Mouse (Mus musculus) megakaryocyte, embryonic 14.5 days (primary cell): Measurements from ENCODE around the gene Zdhhc24. TPM values are rescaled to one million over a fixed set of nuclear protein-coding genes. Genes with fewer than 3 reads are reported as not detected.

Source experiments
- H3K27me3 ChIP-seq: replicated peaks from 2 replicates; pipeline ENCODE3; 2012; ENCODE audit warnings: inconsistent platforms
- H3K36me3 ChIP-seq: replicated peaks from 2 replicates; pipeline ENCODE3; 2012; ENCODE audit warnings: low read length, inconsistent platforms, mixed read lengths
- H3K4me1 ChIP-seq: 2 replicates; pipeline ENCODE4 v1.6.1; 2012; ENCODE audit warnings: inconsistent platforms
- H3K4me3 ChIP-seq: replicated peaks from 2 replicates; pipeline ENCODE3; 2012; ENCODE audit warnings: moderate library complexity, mild to moderate bottlenecking, inconsistent platforms
- H3K9me3 ChIP-seq: 2 replicates; pipeline ENCODE4 v1.6.1; 2012; ENCODE audit warnings: inconsistent platforms
- FLI1 ChIP-seq: IDR thresholded peaks from 2 replicates; pipeline ENCODE4 v1.6.1; 2012; ENCODE audit warnings: low read length, inconsistent platforms, mixed read lengths
- GATA1 ChIP-seq: IDR thresholded peaks from 3 replicates; pipeline ENCODE4 v1.6.1; 2012; ENCODE audit warnings: mixed read lengths, low read length, inconsistent platforms, borderline replicate concordance
- polyA plus RNA-seq: library from polyadenylated mRNA; stranded (reverse); fragments of >175 nt; gene quantifications from 2 replicates; pipeline ENCODE4 v1.2.3, GENCODE M21; 2012; ENCODE audit warnings: low replicate concordance; ENCODE audit not compliant: insufficient read depth

Gene Zdhhc24
- polyA plus RNA-seq: 1.7 and 9.4 TPM in 2 replicates

- H3K4me1 ChIP-seq: peaks cover 54% of the 10 kb centered on the region
These were observed at the start of gene Zdhhc24 for GRCm38 (mm10) chr19:4878405-4879323. Zdhhc24 (plus strand) TSS chr19:4878668.

GRCm38 (mm10) chr19:4829156-4829555 lies 49.3 kb upstream of the Zdhhc24 start:
- peaks cover 89% of the 10 kb centered on the region for H3K36me3 ChIP-seq
- no peak overlapping the region for H3K4me3 ChIP-seq
- H3K9me3 ChIP-seq: no peaks in the 10 kb centered on the region
- peaks cover 12% of the 10 kb centered on the region for H3K4me1 ChIP-seq
- TF ChIP-seq GATA1 (no peak), FLI1 (no peak)
- no peaks in the 10 kb centered on the region for H3K27me3 ChIP-seq

More at GRCm38 (mm10) chr19:4878405-4879323, at the start of gene Zdhhc24:
- H3K9me3 ChIP-seq: no peaks in the 10 kb centered on the region
- peak within 1 kb of the TSS; percentile 99 for H3K4me3 ChIP-seq
- peaks cover 38% of the 10 kb centered on the region for H3K36me3 ChIP-seq
- H3K27me3 ChIP-seq: peaks cover 22% of the 10 kb centered on the region
- TF ChIP-seq GATA1: 0 out of 3 replicates have a peak, but pooled peaks have one; percentile 52
- no peak for TF ChIP-seq FLI1

GRCm38 (mm10) chr19:4833977-4834376 lies 44.5 kb upstream of the Zdhhc24 start:
- Histone ChIP-seq H3K4me3 (no peak overlapping the region), H3K4me1 (peaks cover 29% of the 10 kb centered on the region), H3K9me3 (no peaks in the 10 kb centered on the region), H3K36me3 (peaks cover 81% of the 10 kb centered on the region), H3K27me3 (no peaks in the 10 kb centered on the region)
- TF ChIP-seq FLI1 (no peak), GATA1 (no peak)

- Histone ChIP-seq H3K36me3 (peaks cover 60% of the 10 kb centered on the region), H3K4me1 (peaks cover 42% of the 10 kb centered on the region), H3K4me3 (no peak overlapping the region), H3K9me3 (no peaks in the 10 kb centered on the region), H3K27me3 (peaks cover 15% of the 10 kb centered on the region)
- TF ChIP-seq FLI1: no peak
These were observed 42.4 kb upstream of the Zdhhc24 start for GRCm38 (mm10) chr19:4836096-4836495.

GRCm38 (mm10) chr19:4837049-4837448 lies 41.4 kb upstream of the Zdhhc24 start:
- Histone ChIP-seq H3K9me3 (no peaks in the 10 kb centered on the region), H3K36me3 (peaks cover 53% of the 10 kb centered on the region), H3K27me3 (peaks cover 24% of the 10 kb centered on the region), H3K4me1 (peaks cover 42% of the 10 kb centered on the region), H3K4me3 (no peak overlapping the region)
- TF ChIP-seq GATA1 (no peak), FLI1 (no peak)

DNA sequence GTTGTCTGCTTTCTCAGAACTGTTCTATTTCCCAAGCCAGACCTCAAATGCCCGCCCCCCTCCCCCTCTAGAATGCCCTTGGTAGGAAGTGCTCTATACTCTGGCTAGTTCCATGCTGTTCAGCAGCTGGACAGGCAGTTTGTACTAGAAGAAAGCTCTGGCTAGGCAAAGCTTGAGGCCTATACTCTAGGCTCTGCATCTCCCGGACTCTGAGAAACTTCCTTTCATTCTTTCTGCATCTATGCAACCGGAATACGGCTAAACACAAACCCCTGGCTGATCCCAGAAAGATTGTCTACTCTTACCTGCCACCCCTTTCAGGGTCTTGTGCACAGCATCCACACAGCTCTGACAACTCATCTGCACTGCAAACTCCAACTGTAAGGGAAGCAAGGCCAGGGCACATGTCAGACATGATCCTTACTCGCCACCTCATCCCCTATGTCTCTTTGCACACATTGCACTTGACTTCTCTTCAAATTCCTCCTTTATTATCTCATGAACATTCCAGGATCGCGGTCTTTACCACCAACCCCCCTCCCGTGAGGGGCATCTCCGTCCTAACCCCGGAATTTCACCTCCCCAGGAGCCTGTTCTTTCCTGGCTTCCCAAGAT lies 39.8 kb upstream of the Zdhhc24 start:
- Histone ChIP-seq H3K9me3 (no peaks in the 10 kb centered on the region), H3K27me3 (peaks cover 31% of the 10 kb centered on the region), H3K4me3 (peak overlapping the region; percentile 96), H3K36me3 (peaks cover 37% of the 10 kb centered on the region), H3K4me1 (peaks cover 36% of the 10 kb centered on the region)
- TF ChIP-seq GATA1: no peak
- TF ChIP-seq FLI1: no peak

DNA sequence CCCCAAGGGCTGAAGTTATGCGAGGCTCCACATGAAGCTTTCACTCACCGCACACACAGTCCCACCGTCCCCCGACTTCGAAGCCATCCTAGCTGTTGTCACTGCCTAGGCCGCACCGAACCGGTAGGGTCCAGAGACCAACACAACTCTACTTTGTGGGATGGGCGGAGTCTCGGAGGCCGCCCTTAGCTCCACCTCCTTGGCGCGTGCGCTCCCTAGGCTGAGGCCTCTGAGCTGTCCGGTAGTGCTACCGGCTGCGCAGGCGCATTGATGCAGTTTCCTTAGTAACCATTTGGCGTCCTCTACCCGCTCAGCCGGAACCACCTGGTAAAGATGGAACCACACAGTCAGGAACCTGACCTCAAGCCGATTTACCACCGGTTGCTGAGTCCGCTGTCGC lies 39.3 kb upstream of the Zdhhc24 start, which contains the start of the genes Ccs and Ccdc87:
Gene Ccs (minus strand): TSS at position 184 of the 400 bp plus-strand sequence.
Gene Ccdc87 (plus strand): TSS at position 218 of the 400 bp plus-strand sequence.
- peaks cover 31% of the 10 kb centered on the region for H3K27me3 ChIP-seq
- peaks cover 36% of the 10 kb centered on the region for H3K4me1 ChIP-seq
- TF ChIP-seq FLI1: no peak
- no peak for TF ChIP-seq GATA1

DNA sequence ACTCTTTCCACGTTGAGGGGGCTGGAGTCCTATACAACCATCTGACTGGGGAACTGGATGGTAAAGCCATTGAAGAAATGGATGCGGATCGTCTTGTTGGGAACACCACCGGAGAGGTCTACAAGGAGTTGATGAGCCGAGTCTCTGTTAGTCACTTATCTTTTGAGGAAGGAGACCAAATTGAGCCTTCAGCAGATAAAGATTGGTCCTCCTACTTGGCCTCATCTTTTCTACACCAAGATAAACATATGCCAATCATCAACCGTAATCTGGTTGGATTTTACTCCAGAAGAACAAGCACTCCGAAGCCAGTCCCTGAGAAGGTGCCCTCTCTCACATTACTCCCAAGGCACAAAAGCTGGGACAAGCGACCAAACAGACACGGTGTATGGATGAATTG lies 37.6 kb upstream of the Zdhhc24 start:
- no peak for TF ChIP-seq GATA1
- TF ChIP-seq FLI1: no peak

More for the DNA sequence above, 39.3 kb upstream of the Zdhhc24 start, which contains the start of the genes Ccs and Ccdc87:
- peak within 1 kb of the TSS; percentile 96 for H3K4me3 ChIP-seq
- H3K9me3 ChIP-seq: no peaks in the 10 kb centered on the region
- peaks cover 32% of the 10 kb centered on the region for H3K36me3 ChIP-seq

GRCm38 (mm10) chr19:4842611-4843010 lies 35.9 kb upstream of the Zdhhc24 start:
- H3K9me3 ChIP-seq: no peaks in the 10 kb centered on the region
- TF ChIP-seq GATA1 (no peak), FLI1 (no peak)
- H3K4me3 ChIP-seq: no peak overlapping the region
- H3K36me3 ChIP-seq: peaks cover 5% of the 10 kb centered on the region
- peaks cover 29% of the 10 kb centered on the region for H3K4me1 ChIP-seq
- H3K27me3 ChIP-seq: peaks cover 40% of the 10 kb centered on the region

More for the DNA sequence above, 37.6 kb upstream of the Zdhhc24 start:
- no peak overlapping the region for H3K4me3 ChIP-seq
- H3K36me3 ChIP-seq: peaks cover 20% of the 10 kb centered on the region
- H3K27me3 ChIP-seq: peaks cover 38% of the 10 kb centered on the region
- no peaks in the 10 kb centered on the region for H3K9me3 ChIP-seq
- peaks cover 36% of the 10 kb centered on the region for H3K4me1 ChIP-seq

GRCm38 (mm10) chr19:4845846-4846245 lies 32.6 kb upstream of the Zdhhc24 start:
- no peak for TF ChIP-seq FLI1
- no peak for TF ChIP-seq GATA1
- H3K27me3 ChIP-seq: peaks cover 47% of the 10 kb centered on the region
- H3K9me3 ChIP-seq: no peaks in the 10 kb centered on the region
- no peaks in the 10 kb centered on the region for H3K36me3 ChIP-seq
- no peak overlapping the region for H3K4me3 ChIP-seq
- H3K4me1 ChIP-seq: peaks cover 3% of the 10 kb centered on the region; the same call in 1 of the 2 replicates
